Mouse (Mus musculus) gastrocnemius, adult 2 months (tissue): ENCODE results near the gene Cspg4. TPM values are rescaled to one million over a fixed set of nuclear protein-coding genes. Genes with fewer than 3 reads are reported as not detected.

ENCODE experiments used
- DNase-seq: peaks from one replicate; pipeline ENCODE4 v3.0.0; 2022
- H3K27ac ChIP-seq: fragments of 200-600 bp; 2 replicates; pipeline ENCODE4 v1.8.1; 2022; ENCODE audit warnings: mild to moderate bottlenecking
- H3K4me3 ChIP-seq: fragments of 200-600 bp; 2 replicates; pipeline ENCODE4 v1.8.1; 2022; ENCODE audit warnings: mild to moderate bottlenecking, moderate library complexity
- CTCF ChIP-seq: fragments of 200-600 bp; IDR thresholded peaks from 2 replicates; pipeline ENCODE4 v1.8.1; 2022; ENCODE audit warnings: antibody characterized with exemption, mild to moderate bottlenecking, moderate library complexity
- intact Hi-C: fragments of 180-260 bp; cut with DNase I; formaldehyde crosslinking; loops from one replicate; pipeline ENCODE4 v1.15.1; 2025
- total RNA-seq, 2 experiments: library from RNA; stranded (reverse); gene quantifications; 2 replicates each; pipeline ENCODE4 v1.2.3; 2021

Gene Cspg4
- total RNA-seq, 2 experiments from 2014 or later, result 5.7 to 6.0 TPM

- no peak for TF ChIP-seq CTCF
- no peak overlapping the region for H3K4me3 ChIP-seq
- peak; percentile 8 for DNase-seq
- intact Hi-C loops, result no loop called here
- H3K27ac ChIP-seq, result 0 out of 2 replicates have a peak overlapping the region, but pooled peaks have one; percentile 6
Measured at GRCm38 (mm10) chr9:56844644-56845043, 20.2 kb upstream of the Cspg4 start.

DNA sequence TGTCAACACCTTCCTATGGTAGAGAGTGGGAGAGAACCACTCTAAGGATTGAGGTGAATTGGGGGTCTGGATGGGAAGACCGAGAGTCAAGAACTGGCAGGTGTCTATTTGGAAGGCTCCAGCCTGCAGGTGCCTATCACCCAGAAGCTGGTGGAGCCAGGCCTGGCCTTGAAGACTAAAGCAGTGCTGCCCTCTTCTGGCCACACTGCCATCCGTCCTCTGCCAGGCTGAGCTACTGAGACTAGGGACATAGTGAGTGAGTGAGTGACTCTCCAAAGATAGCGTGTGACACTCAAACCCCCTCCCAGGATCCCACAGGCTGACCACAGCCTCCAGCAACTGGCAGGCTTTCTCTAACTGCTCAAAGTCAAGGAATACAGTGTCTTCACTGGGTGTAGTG lies 17.3 kb upstream of the Cspg4 start:
- no peak overlapping the region for H3K4me3 ChIP-seq
- intact Hi-C loops, result no loop called here
- peak; percentile 81 for TF ChIP-seq CTCF
- peak; percentile 81 for DNase-seq
- no peak overlapping the region for H3K27ac ChIP-seq

- DNase-seq, result peak; percentile 72
- TF ChIP-seq CTCF, result no peak
- intact Hi-C loops, result no loop called here
- H3K4me3 ChIP-seq, result no peak overlapping the region
- H3K27ac ChIP-seq, result no peak overlapping the region
Measured at GRCm38 (mm10) chr9:56850128-56850904, 14.5 kb upstream of the Cspg4 start.

DNA sequence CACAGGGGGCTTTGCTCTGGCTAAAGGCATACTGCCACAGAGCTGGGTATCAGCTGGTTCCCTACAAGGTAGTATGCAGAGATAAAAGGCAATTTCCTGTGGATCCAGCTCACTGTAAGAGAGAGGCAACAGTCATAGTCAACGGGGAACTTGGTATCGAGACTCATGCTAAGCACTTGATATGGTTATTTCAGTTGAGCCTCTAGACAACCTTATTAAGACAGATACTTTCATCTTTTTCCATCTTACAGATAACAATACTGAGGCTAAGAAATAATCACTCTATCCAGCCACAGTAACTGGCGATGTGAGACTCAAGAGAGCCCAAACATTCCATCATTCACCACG lies 14.0 kb upstream of the Cspg4 start:
- no peak for DNase-seq
- H3K27ac ChIP-seq, result no peak overlapping the region
- no peak for TF ChIP-seq CTCF
- intact Hi-C loops, result no loop called here
- no peak overlapping the region for H3K4me3 ChIP-seq

DNA sequence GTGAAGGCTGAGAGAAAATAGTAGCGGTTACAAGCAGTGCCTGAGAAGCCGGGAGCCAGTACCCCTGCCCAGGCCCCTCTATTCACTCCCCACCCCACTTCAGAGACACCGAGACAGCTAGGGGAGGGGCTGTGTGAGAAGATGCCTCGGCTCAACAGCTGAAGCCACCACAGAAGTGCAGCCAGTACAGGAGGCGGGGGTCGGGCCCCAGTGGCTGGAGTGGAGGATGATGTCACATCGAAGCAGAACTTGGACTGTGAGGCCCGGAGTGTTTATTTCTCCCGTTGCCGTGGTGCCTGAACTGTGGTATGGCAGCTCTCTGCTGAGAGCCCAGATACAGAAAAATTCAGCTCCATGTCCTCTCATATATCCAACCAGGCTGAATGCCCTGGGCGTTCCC lies 13.1 kb upstream of the Cspg4 start:
- intact Hi-C loops, result no loop called here
- Histone ChIP-seq H3K4me3 (no peak overlapping the region), H3K27ac (peak overlapping the region; percentile 32)
- TF ChIP-seq CTCF, result no peak
- DNase-seq, result peak; percentile 72

DNA sequence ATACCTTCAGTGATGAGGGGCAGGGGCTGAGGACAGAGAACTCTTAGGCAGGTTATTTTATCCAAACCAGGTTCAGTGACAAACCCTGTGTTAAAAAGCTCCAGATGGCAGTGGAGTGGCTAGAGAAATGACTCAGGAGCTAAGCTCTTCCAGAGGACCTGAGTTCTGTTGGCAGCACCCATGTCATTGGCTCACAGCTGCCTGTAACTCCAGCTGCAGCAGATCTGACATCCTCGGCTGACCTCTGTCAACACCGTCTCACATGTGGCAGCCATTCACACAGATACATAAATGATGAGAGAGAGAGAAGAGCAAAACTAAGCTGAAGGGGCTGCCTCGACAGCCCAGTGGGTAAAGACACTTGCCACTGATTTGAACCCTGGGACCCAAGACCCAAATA lies 7.4 kb upstream of the Cspg4 start:
- no peak for TF ChIP-seq CTCF
- intact Hi-C loops, result no loop called here
- Histone ChIP-seq H3K27ac (no peak overlapping the region), H3K4me3 (no peak overlapping the region)
- DNase-seq, result no peak

DNA sequence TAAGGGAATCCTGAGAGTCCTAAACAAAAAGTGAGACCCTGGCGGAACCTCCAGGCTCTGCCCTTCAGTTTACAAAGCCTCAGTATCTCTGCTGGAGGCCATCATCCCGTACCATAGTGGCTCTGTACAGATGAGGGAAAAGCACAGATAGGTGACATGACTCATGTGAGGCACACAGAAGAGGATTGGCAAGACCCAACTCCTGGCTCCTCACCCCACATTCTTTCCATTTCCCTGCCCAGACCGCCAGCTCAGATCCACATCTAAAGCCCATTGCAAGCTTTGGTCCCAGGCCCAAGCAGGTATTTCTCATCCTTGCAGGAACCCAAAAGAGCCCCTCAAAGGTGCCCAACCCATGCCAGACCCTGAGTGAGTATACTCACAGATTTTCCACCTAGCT lies 4.8 kb upstream of the Cspg4 start:
- Histone ChIP-seq H3K4me3 (peak overlapping the region; percentile 22; the same call in 1 of the 2 replicates), H3K27ac (peak overlapping the region; percentile 64; the same call in 1 of the 2 replicates)
- no peak for TF ChIP-seq CTCF
- DNase-seq, result peak; percentile 44
- intact Hi-C loops, result no loop called here

- TF ChIP-seq CTCF, result no peak
- peak overlapping the region; percentile 64 for H3K27ac ChIP-seq
- H3K4me3 ChIP-seq, result peak overlapping the region; percentile 22
- intact Hi-C loops, result no loop called here
- peak; percentile 46 for DNase-seq
Measured at GRCm38 (mm10) chr9:56860486-56861269, 4.2 kb upstream of the Cspg4 start.

GRCm38 (mm10) chr9:56862863-56863262 lies 2.0 kb upstream of the Cspg4 start:
- TF ChIP-seq CTCF, result no peak
- H3K4me3 ChIP-seq, result no peak overlapping the region
- intact Hi-C loops, result no loop called here
- no peak for DNase-seq
- 0 out of 2 replicates have a peak overlapping the region, but pooled peaks have one; percentile 20 for H3K27ac ChIP-seq

DNA sequence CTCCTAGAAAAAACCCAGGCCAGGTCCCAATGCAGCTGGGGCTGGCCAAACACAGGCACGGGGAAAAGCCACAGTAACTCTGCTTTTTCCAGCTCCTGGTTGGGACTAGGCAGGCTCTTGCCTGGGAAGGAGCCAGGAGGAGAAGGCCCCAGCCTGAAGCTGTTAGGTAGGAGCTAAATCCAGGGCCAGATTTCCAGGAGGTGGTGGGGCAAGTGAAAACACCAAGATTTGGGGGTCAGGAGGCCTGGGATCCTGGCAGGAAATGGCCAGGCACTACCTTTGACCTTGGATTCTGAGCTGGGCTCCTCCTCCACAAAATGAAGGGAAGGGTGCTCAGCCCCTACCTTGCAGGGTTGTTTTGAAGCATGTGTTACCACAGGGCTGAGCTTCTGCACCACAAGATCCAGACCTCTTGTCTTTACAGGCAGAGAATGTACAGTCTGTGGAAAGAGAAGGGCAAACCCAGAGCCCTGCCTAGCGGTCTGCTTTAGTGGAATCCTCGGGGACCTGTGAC lies 560 bp upstream of the Cspg4 start, which contains the start of gene Odf3l1:
Odf3l1 (minus strand) TSS at position 464 of the 514 bp plus-strand sequence.
- peak within 1 kb of the TSS; percentile 87 for H3K27ac ChIP-seq
- intact Hi-C loops, result no loop called here
- H3K4me3 ChIP-seq, result peak within 1 kb of the TSS; percentile 74
- no peak for TF ChIP-seq CTCF
- peak; percentile 56 for DNase-seq

DNA sequence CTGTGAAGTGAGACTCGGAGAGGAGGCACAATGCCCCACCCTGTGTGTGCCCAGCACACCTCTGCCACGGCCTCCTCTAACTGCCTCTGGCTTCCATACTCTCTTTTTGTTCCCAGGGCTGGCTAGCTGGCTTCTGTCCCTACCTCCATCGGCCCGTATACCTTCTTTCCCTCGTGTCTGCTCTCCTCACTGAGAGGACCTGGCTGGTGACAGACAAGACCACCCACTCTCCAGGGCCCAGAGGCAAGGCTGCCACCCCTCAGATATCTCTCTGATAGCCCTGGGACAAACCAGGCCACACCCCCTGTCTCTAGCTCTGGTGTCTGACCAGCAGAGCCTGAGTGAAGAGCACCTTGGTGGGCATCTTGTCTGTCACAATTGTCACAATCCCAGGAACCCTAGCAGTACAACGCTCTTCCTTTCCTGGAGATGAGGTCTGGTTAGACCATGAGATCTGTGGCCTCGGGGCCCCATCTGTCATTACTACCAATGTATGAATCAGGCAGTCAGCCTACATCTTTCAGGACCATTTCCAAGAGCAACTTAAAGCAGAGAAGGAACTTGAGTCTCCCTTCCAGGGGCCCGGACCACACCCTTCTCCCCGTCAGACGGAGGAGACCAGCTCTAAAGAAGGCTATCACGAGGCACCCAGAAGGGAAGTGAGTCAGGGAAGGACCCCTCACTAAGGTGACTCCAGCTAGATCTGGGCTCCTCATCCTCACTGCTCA lies 1.0 kb downstream of the Cspg4 start:
- TF ChIP-seq CTCF, result no peak
- intact Hi-C loops, result no loop called here
- Histone ChIP-seq H3K4me3 (peak overlapping the region; percentile 74), H3K27ac (peak overlapping the region; percentile 87)
- no peak for DNase-seq

DNA sequence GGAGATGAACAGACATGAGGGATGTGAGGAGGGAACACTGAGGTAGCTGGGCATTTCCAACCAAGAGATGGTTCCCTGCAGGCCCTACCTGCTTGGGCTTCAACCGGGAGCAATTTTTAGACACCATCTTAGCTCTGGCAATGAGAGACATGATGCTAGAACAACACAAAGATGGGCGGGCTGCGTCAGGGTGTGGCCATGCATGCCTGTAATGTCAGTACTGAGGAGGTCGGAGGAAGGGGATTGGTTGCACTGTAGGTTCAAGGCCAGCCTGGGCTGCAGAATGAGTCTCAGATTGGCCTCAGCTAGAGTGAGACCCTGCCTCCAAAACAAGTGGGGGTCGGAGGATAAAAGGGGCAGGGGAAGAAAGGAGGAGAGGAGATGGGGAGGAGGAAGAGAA lies 1.6 kb downstream of the Cspg4 start:
- H3K27ac ChIP-seq, result peak overlapping the region; percentile 87
- peak overlapping the region; percentile 74 for H3K4me3 ChIP-seq
- intact Hi-C loops, result no loop called here
- TF ChIP-seq CTCF, result no peak
- no peak for DNase-seq

- intact Hi-C loops, result no loop called here
- H3K27ac ChIP-seq, result peak overlapping the region; percentile 87
- peak; percentile 47 for DNase-seq
- TF ChIP-seq CTCF, result no peak
- H3K4me3 ChIP-seq, result peak overlapping the region; percentile 74
Measured at GRCm38 (mm10) chr9:56868292-56868691, 3.5 kb downstream of the Cspg4 start.
